Mouse (Mus musculus) ES-E14 (cell line): ENCODE results near the gene Trim16.

Source experiments
- CHD2 ChIP-seq: IDR thresholded peaks from 2 replicates; pipeline ENCODE4 v1.6.1; 2014; ENCODE audit warnings: mild to moderate bottlenecking, low read depth, low read length, inconsistent platforms
- MAFK ChIP-seq: IDR thresholded peaks from 2 replicates; pipeline ENCODE4 v1.6.1; 2014; ENCODE audit warnings: mild to moderate bottlenecking, low read depth, low read length, inconsistent platforms; ENCODE audit not compliant: insufficient read depth
- ZC3H11A ChIP-seq: IDR thresholded peaks from 2 replicates; pipeline ENCODE4 v1.6.1; 2012; ENCODE audit warnings: low read depth, mild to moderate bottlenecking, inconsistent platforms, low read length, borderline replicate concordance

- TF ChIP-seq ZC3H11A (no peak), MAFK (no peak), CHD2 (no peak)
Observed at GRCm38 (mm10) chr11:62846961-62847654, 27.1 kb downstream of the Trim16 start, which contains the start of gene Fbxw10.
